Mouse (Mus musculus): ENCODE measurements around the gene Hoxb7. TPM values are rescaled to one million over a fixed set of nuclear protein-coding genes. Genes with fewer than 3 reads are reported as not detected.

The Hoxb7 gene
- polyA plus RNA-seq, 1 experiment from 2014 or later, result 45.6 TPM

GRCm38 (mm10) chr11:96303151-96304099, 17.0 kb downstream of the Hoxb7 start, which contains the start of gene Hoxb5:
Hoxb5 (plus strand) TSS chr11:96303336.
- peak; percentile 73 for ATAC-seq (ENCODE audit: low FRiP score)
- peaks cover 90% of the 10 kb centered on the region for H3K27me3 ChIP-seq (ENCODE audit: control insufficient read depth, insufficient read depth, low read length)

GRCm38 (mm10) chr11:96304381-96305195, 18.2 kb downstream of the Hoxb7 start:
- no peak for ATAC-seq (ENCODE audit: low FRiP score)
- H3K9ac ChIP-seq, result peak overlapping the region; percentile 97
- H3K27ac ChIP-seq, result peak overlapping the region; percentile 99
- DNase-seq (ENCODE audit: low spot score), result no peak
- H3K36me3 ChIP-seq (replicated peaks; ENCODE audit: control insufficient read depth, insufficient read depth), result no peaks in the 10 kb centered on the region
- peaks cover 93% of the 10 kb centered on the region for H3K27me3 ChIP-seq (ENCODE audit: control insufficient read depth, insufficient read depth, low read length)
- peak overlapping the region; percentile 77 for H3K4me2 ChIP-seq (replicated peaks)
- peak overlapping the region; percentile 48 for H3K4me3 ChIP-seq (replicated peaks; ENCODE audit: low read length)
- H3K4me1 ChIP-seq (replicated peaks; ENCODE audit: control insufficient read depth, insufficient read depth, low read length), result no peaks in the 10 kb centered on the region
- under 1% methylated on average over 38 of the region's 38 CpGs for WGBS
- H3K9me3 ChIP-seq (ENCODE audit: control insufficient read depth, low read length), result no peaks in the 10 kb centered on the region

More at GRCm38 (mm10) chr11:96303151-96304099, 17.0 kb downstream of the Hoxb7 start, which contains the start of gene Hoxb5:
- no peaks in the 10 kb centered on the region for H3K36me3 ChIP-seq (replicated peaks; ENCODE audit: control insufficient read depth, insufficient read depth)
- H3K4me2 ChIP-seq (replicated peaks), result peak within 1 kb of the TSS; percentile 77
- H3K9ac ChIP-seq, result peak within 1 kb of the TSS; percentile 97
- H3K4me3 ChIP-seq (replicated peaks; ENCODE audit: low read length), result peak within 1 kb of the TSS; percentile 48
- H3K4me1 ChIP-seq (replicated peaks; ENCODE audit: control insufficient read depth, insufficient read depth, low read length), result no peaks in the 10 kb centered on the region
- peak within 1 kb of the TSS; percentile 99 for H3K27ac ChIP-seq
- no peaks in the 10 kb centered on the region for H3K9me3 ChIP-seq (ENCODE audit: control insufficient read depth, low read length)
- 1% methylated on average over 69 of the region's 69 CpGs for WGBS
- peak; percentile 83 for DNase-seq (ENCODE audit: low spot score)

- Histone ChIP-seq H3K9ac (peak overlapping the region; percentile 97), H3K9me3 (ENCODE audit: control insufficient read depth, low read length) (no peaks in the 10 kb centered on the region), H3K4me1 (replicated peaks; ENCODE audit: control insufficient read depth, insufficient read depth, low read length) (no peaks in the 10 kb centered on the region), H3K27me3 (ENCODE audit: control insufficient read depth, insufficient read depth, low read length) (peaks cover 93% of the 10 kb centered on the region), H3K36me3 (replicated peaks; ENCODE audit: control insufficient read depth, insufficient read depth) (no peaks in the 10 kb centered on the region), H3K4me2 (replicated peaks) (peak overlapping the region; percentile 77), H3K4me3 (replicated peaks; ENCODE audit: low read length) (peak overlapping the region; percentile 48), H3K27ac (peak overlapping the region; percentile 99)
- DNase-seq (ENCODE audit: low spot score) (no peak), ATAC-seq (ENCODE audit: low FRiP score) (no peak)
- 22% methylated on average over 6 of the region's 6 CpGs for WGBS
Measured at GRCm38 (mm10) chr11:96305505-96306182, 19.2 kb downstream of the Hoxb7 start.

GRCm38 (mm10) chr11:96306183-96306907, 19.9 kb downstream of the Hoxb7 start:
- Histone ChIP-seq H3K27me3 (ENCODE audit: control insufficient read depth, insufficient read depth, low read length) (peaks cover 93% of the 10 kb centered on the region), H3K9ac (peak overlapping the region; percentile 97)

GRCm38 (mm10) chr11:96306908-96307269, 20.5 kb downstream of the Hoxb7 start:
- Histone ChIP-seq H3K27me3 (ENCODE audit: control insufficient read depth, insufficient read depth, low read length) (peaks cover 93% of the 10 kb centered on the region), H3K9me3 (ENCODE audit: control insufficient read depth, low read length) (no peaks in the 10 kb centered on the region), H3K4me2 (replicated peaks) (peak overlapping the region; percentile 77), H3K27ac (peak overlapping the region; percentile 99), H3K36me3 (replicated peaks; ENCODE audit: control insufficient read depth, insufficient read depth) (no peaks in the 10 kb centered on the region), H3K9ac (peak overlapping the region; percentile 97), H3K4me1 (replicated peaks; ENCODE audit: control insufficient read depth, insufficient read depth, low read length) (no peaks in the 10 kb centered on the region), H3K4me3 (replicated peaks; ENCODE audit: low read length) (peak overlapping the region; percentile 48)
- ATAC-seq (ENCODE audit: low FRiP score) (no peak), DNase-seq (ENCODE audit: low spot score) (no peak)
- WGBS, result 8% methylated on average over 13 of the region's 13 CpGs

More at GRCm38 (mm10) chr11:96306183-96306907, 19.9 kb downstream of the Hoxb7 start:
- ATAC-seq (ENCODE audit: low FRiP score) (no peak), DNase-seq (ENCODE audit: low spot score) (no peak)
- Histone ChIP-seq H3K9me3 (ENCODE audit: control insufficient read depth, low read length) (no peaks in the 10 kb centered on the region), H3K27ac (peak overlapping the region; percentile 99), H3K4me3 (replicated peaks; ENCODE audit: low read length) (peak overlapping the region; percentile 48), H3K36me3 (replicated peaks; ENCODE audit: control insufficient read depth, insufficient read depth) (no peaks in the 10 kb centered on the region), H3K4me1 (replicated peaks; ENCODE audit: control insufficient read depth, insufficient read depth, low read length) (no peaks in the 10 kb centered on the region), H3K4me2 (replicated peaks) (peak overlapping the region; percentile 77)
- WGBS, result 9% methylated on average over 7 of the region's 7 CpGs

GRCm38 (mm10) chr11:96308763-96309162, 22.3 kb downstream of the Hoxb7 start:
- ATAC-seq (ENCODE audit: low FRiP score) (no peak), DNase-seq (ENCODE audit: low spot score) (no peak)
- peaks cover 94% of the 10 kb centered on the region for H3K27me3 ChIP-seq (ENCODE audit: control insufficient read depth, insufficient read depth, low read length)
- H3K4me1 ChIP-seq (replicated peaks; ENCODE audit: control insufficient read depth, insufficient read depth, low read length), result no peaks in the 10 kb centered on the region; the same call in 1 of the 2 replicates
- WGBS, result 10% methylated on average over 4 of the region's 4 CpGs
- peak overlapping the region; percentile 77 for H3K4me2 ChIP-seq (replicated peaks)
- peak overlapping the region; percentile 48 for H3K4me3 ChIP-seq (replicated peaks; ENCODE audit: low read length)
- no peaks in the 10 kb centered on the region for H3K9me3 ChIP-seq (ENCODE audit: control insufficient read depth, low read length)
- no peaks in the 10 kb centered on the region for H3K36me3 ChIP-seq (replicated peaks; ENCODE audit: control insufficient read depth, insufficient read depth)
- H3K27ac ChIP-seq, result peak overlapping the region; percentile 99
- H3K9ac ChIP-seq, result peak overlapping the region; percentile 97

- ATAC-seq (ENCODE audit: low FRiP score), result no peak
- H3K4me3 ChIP-seq (replicated peaks; ENCODE audit: low read length), result peak overlapping the region; percentile 48
- peak overlapping the region; percentile 99 for H3K27ac ChIP-seq
- 5% methylated on average over 4 of the region's 4 CpGs for WGBS
- no peaks in the 10 kb centered on the region; the same call in 1 of the 2 replicates for H3K4me1 ChIP-seq (replicated peaks; ENCODE audit: control insufficient read depth, insufficient read depth, low read length)
- H3K36me3 ChIP-seq (replicated peaks; ENCODE audit: control insufficient read depth, insufficient read depth), result no peaks in the 10 kb centered on the region
- DNase-seq (ENCODE audit: low spot score), result no peak
- peaks cover 97% of the 10 kb centered on the region for H3K27me3 ChIP-seq (ENCODE audit: control insufficient read depth, insufficient read depth, low read length)
- H3K4me2 ChIP-seq (replicated peaks), result peak overlapping the region; percentile 77
- no peaks in the 10 kb centered on the region for H3K9me3 ChIP-seq (ENCODE audit: control insufficient read depth, low read length)
- H3K9ac ChIP-seq, result peak overlapping the region; percentile 97
Measured at GRCm38 (mm10) chr11:96309288-96309687, 22.9 kb downstream of the Hoxb7 start.

- no peaks in the 10 kb centered on the region for H3K36me3 ChIP-seq (replicated peaks; ENCODE audit: control insufficient read depth, insufficient read depth)
Measured at GRCm38 (mm10) chr11:96310183-96310938, 23.9 kb downstream of the Hoxb7 start.

More at GRCm38 (mm10) chr11:96310183-96310938, 23.9 kb downstream of the Hoxb7 start:
- H3K27ac ChIP-seq, result peak overlapping the region; percentile 99
- no peaks in the 10 kb centered on the region for H3K9me3 ChIP-seq (ENCODE audit: control insufficient read depth, low read length)
- WGBS, result 4% methylated on average over 20 of the region's 20 CpGs
- H3K4me3 ChIP-seq (replicated peaks; ENCODE audit: low read length), result peak overlapping the region; percentile 48
- peak overlapping the region; percentile 97 for H3K9ac ChIP-seq
- no peak for ATAC-seq (ENCODE audit: low FRiP score)
- peaks cover 98% of the 10 kb centered on the region for H3K27me3 ChIP-seq (ENCODE audit: control insufficient read depth, insufficient read depth, low read length)
- no peaks in the 10 kb centered on the region; the same call in 1 of the 2 replicates for H3K4me1 ChIP-seq (replicated peaks; ENCODE audit: control insufficient read depth, insufficient read depth, low read length)
- DNase-seq (ENCODE audit: low spot score), result no peak
- peak overlapping the region; percentile 77 for H3K4me2 ChIP-seq (replicated peaks)
